Mouse (Mus musculus) spleen, adult 2 months (tissue): Measurements from ENCODE around the gene Rab33b.

Source experiments
- CTCF ChIP-seq: fragments of 200-500 bp; IDR thresholded peaks from 2 replicates; pipeline ENCODE4 v1.5.1; 2011; ENCODE audit warnings: mild to moderate bottlenecking, inconsistent platforms; ENCODE audit not compliant: insufficient read depth, insufficient read length, insufficient replicate concordance; ENCODE audit errors: extremely low read depth
- POLR2A ChIP-seq: fragments of 200-500 bp; IDR thresholded peaks from 2 replicates; pipeline ENCODE4 v1.6.1; 2011; ENCODE audit warnings: low read depth, low read length, inconsistent platforms

DNA sequence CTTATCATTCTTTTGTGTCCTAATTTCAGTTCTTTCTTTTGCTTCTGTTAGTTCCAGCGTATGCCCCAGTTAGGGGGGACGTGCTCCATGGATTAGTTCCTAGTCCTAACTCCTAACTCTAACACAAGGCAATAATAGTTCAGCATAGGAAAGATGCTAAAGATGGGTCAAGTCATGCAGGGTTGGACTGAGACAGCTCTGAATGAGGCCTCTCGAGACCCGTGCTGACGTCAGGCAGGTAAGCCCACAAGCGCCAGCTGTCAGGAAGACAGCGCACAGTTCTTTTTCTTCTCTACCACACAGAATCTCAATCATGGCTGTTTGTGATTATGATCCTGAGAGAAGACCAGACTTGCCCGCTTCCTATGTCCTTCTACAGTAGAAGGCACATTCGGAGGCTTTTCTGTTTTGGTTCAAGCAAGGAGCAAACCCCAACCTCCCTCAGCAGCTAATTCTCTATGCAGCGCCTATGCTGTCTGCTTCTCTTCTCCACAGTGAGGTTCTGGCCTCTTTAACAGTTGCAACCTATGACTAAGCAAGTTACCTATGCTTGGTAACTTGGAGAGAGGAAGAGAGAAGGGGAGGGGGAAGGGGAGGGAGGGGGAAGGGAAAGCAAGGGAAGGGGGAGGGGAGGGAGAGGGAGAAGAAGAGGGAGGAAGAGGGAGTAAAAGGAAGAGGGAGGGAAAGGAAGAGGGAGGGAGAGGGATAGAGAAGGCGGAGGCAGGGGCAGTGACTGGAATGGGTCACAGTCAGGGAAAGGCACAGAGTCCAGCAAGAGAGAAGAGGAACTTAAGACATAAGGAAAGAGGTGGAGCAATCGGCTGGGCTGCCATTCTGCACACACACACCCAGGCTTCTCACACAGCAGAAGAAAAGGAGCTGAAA is 34.4 kb downstream of the Rab33b start:
- no peak for TF ChIP-seq CTCF
- no peak for TF ChIP-seq POLR2A
